Mouse (Mus musculus) ovary, postnatal 10 days (tissue): Measurements from ENCODE around the gene Htatsf1.

Experiments
- DNase-seq: peaks from one replicate; pipeline ENCODE4 v3.0.0; 2022; ENCODE audit warnings: low spot score

The Htatsf1 gene

DNA sequence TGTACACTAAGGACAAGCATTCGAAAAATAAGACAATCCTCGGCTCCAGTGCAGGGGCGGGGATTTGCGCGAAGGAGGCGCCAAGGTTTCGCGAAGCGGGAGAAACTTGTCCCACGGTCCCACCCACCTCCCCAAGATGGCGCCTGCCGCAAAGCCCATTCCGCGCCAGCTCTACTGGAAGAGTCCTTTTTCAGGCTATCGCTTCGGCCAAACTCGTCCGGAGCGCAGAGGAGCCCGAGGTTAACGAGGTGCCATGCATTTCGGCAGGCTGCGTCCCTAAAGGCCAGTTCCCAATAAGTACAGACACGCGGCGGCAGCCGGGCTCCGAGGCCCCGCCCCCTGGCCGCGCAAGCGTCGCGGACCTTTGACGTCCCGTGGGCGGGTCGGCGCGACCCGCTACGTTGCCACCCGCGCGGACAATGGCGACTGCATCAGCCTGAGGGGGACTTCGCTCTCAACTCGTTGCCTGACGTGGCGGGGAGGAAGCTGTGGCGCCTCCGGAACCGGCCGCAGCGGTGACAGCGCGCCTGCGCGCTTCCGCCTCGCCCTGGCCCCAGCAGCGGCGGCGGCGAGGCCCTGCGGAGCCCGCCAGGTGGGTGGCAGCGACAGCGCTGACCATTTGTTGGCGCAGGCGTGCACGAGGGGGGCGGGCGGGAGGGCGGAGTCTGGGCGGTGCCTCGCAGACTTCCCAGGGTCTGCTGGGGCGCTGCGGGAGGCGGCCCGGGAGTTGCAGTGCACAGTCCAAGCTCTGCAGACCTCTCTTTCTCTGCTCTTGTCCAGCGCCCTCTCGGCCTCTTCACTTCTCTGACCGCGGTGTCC, at the start of gene Htatsf1:
TSS of gene Htatsf1 (plus strand) at position 410 of the 819 bp plus-strand sequence.
- peak; percentile 64 for DNase-seq

DNA sequence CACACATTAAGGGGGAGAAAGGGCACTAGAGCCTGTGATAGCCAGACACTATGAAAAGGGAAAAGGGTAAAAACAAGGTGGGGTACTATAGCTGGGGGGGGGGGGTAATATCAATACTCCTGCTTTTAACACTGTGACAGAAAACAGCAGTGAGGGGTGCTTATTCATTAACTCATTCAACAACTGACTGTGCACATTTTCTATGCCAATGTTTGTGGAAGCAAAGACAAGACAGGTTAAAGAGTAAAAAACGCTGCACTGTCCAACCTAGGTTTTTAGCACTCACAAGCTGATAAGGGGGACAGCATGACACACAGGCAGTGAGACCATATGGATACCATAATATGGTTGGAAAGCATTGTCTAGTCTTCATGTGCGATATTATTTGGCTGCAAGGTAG, 40.5 kb upstream of the Htatsf1 start:
- no peak for DNase-seq

DNA sequence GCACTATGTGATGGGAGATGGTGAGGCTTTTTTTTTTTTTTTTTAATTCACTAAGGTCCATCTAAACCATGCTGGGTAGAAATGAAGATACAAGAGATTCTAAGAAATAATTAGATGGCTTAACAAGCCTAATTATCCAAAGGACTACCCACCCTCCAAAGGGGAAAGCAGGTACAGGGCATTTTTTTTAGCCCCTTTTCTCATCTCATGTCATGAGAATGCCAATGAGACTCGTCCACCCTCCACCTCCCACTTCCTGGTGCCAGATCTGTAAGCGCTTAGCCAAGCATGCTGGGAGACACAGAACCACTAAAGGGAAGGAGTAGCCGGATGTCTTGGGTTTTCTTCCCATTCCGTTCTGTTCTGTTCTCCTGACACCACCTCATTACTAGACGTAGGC, 10.6 kb upstream of the Htatsf1 start, which contains the start of gene Brs3:
TSS of gene Brs3 (plus strand) at position 301 of the 400 bp plus-strand sequence.
- no peak for DNase-seq

DNA sequence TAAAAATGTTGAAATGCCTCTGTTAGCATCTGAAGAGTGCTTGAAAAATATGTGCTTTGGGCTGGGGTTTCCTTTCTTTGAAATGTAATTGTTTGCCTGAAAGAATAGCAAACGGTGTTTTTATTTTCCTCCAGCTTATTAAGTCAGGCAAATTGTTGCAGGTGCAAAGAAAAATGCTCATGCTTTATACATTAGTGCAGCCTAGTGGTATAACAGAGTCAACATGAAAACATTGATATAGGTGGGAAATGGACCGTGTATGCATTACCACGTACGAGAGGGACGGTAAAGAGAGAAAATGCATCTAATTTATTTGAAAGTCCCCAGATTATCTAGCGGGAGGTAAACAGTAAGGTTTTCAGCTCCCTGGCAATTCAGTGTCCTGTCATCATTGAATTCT, 9.5 kb upstream of the Htatsf1 start:
- no peak for DNase-seq

DNA sequence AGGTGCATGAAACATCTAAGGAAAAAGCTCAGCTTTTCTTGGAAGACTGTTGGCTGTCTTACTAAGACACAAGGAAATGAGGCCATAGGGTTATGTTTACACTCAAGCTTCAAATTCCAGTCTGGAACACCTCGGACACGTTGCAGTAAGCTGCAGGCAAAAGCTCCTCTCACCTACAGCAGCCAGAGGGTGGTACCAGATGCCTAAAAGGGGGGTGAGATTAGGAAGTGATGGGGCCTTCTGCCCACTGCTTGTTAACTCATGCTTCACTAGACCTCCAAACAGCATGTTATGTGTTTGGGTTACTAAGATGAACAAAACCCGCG, 572 bp upstream of the Htatsf1 start:
- no peak for DNase-seq

DNA sequence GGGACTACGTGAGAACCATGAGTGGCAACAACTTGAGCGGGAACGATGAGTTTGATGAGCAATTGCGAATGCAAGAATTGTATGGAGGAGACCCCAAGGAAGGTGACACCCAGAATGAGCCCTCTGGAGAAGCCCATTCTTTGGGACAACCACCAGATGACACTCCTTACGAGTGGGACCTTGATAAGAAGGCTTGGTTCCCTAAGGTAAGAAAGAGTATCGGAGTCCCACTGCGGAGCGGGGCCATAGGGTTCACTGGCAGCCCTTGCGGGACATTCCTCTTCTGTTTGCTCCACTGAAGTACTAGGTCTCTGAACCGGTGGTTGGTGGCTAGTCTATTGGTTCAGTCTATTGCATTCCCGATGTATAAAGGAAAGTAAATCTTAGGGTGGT, 606 bp downstream of the Htatsf1 start:
- DNase-seq = no peak

DNA sequence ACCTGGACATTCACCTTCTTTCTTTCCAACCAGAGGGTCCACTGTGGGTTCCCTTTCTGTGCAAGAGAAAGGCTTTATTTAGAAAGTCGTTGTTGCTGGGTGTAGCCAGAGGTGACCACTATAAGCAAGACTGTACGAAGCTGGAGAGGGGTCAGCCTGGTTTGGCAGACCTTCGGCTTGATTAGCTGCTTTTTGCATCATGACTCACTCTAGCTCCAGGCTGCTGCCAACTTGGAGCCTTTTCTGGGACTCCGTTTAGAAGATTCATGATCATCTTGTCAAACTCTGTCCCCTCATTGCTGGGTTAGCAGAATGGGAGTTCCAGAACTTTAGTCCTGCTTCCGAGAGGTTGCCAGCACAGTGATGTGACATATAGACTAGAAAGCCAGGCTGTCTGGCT, 28.1 kb downstream of the Htatsf1 start:
- DNase-seq = no peak

DNA sequence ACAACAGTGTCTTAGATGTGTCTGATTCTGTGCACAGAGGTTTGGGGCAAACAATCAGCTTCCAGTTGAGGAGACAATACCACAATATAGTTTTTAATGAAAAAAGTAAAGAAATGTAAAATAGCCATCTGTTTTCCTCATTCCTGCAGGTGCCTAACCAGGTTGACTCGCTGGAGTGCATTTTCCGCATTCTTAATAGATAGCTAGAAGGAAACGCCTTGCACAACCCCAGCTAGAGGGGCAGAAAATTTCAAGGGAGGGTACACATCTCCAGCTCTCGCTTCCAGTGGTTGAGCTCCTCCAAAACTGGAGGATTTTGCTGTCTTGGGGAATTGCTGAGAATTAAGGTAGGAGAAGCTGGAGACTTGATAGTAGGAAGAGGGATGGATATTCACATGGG, 34.4 kb downstream of the Htatsf1 start, which contains the start of gene Vgll1:
TSS of gene Vgll1 (plus strand) at position 301 of the 400 bp plus-strand sequence.
- DNase-seq = no peak

DNA sequence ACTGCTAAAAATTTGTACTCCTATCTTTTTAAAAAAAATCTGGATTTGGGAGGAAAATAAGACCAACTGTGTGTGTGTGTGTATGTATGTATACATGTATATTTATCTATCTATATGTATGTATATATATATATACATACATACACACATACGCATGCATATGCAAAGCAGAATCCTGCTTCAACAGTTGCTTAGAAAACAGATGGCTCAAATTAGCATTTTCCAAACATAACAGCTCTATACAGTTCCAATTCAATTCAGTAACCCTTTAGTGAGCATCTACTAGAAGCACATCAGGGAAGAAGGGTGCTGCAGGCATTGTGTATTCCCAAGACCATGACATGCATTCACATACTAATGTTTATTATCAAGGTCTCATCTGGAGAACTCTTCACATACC, 50.0 kb downstream of the Htatsf1 start:
- DNase-seq = no peak

DNA sequence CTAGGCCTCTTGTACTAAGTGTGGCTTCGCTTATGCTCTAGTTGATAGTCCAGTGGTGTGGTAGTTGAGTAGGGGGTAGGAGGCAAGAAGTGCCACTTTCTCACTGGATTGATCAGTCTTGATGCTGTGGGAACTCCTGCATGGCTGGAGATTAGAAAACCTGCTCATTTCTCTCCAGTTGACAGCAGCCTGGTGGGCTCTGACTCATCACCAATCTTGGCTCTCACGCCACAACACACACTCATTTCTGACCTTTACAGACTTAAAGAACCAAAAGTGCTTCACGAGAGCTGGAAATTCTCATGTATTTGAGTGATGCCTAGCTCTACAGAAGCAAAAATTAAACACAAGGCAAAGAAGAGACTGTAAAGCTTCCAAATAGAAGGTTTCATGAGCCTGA, 53.6 kb downstream of the Htatsf1 start:
- no peak for DNase-seq
